Mouse (Mus musculus): ENCODE measurements around the gene Zcwpw1. TPM values are rescaled to one million over a fixed set of nuclear protein-coding genes. Genes with fewer than 3 reads are reported as not detected.
"Not testable (repeated sequence)": the region's sequence is repeated elsewhere in the genome, so short reads cannot be mapped to it uniquely, and the experiment has no call there.

Gene Zcwpw1
- polyA plus RNA-seq, 1 experiment from 2014 or later = 9.6 TPM

DNA sequence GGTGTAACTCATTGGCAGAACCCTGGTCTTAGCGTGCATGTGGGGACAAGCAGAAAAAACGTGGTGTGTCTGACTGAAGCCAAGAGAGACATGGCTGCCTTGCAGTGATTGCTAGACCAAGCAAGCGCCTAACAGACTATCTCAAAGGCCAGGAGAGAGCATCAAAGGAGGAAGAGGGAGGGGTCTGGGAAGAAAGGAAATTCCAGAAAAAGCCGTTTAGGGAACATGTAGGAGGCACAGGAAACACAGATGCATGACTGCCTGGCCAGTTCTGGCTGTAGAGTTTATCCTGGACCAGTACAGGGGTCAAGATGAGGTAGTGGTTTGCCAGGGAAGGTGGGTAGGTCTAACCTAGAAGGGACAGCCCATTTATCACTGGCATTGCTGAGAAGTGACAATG, 45.9 kb downstream of the Zcwpw1 start:
- Histone ChIP-seq H3K4me2 (ENCODE audit: low read depth, low read length) (no peak overlapping the region), H3K4me3 (ENCODE audit: low read length) (no peak overlapping the region), H3K9me3 (replicated peaks; ENCODE audit: control insufficient read depth, low read length) (no peaks in the 10 kb centered on the region), H3K4me1 (ENCODE audit: control insufficient read depth, insufficient read depth, low read length) (no peaks in the 10 kb centered on the region), H3K27ac (ENCODE audit: low read length) (no peak overlapping the region), H3K27me3 (ENCODE audit: control insufficient read depth, insufficient read depth, low read length) (no peaks in the 10 kb centered on the region), H3K36me3 (ENCODE audit: control insufficient read depth, insufficient read depth) (no peaks in the 10 kb centered on the region), H3K9ac (ENCODE audit: low read length) (no peak overlapping the region)
- 48% methylated on average over 4 of the region's 4 CpGs for WGBS
- peak; percentile 68 for ATAC-seq (replicated peaks; ENCODE audit: extremely low read depth, insufficient read depth, low FRiP score)

- ATAC-seq (replicated peaks; ENCODE audit: extremely low read depth, insufficient read depth, low FRiP score); H3K4me2 ChIP-seq (ENCODE audit: low read depth, low read length); H3K27me3 ChIP-seq (ENCODE audit: control insufficient read depth, insufficient read depth, low read length); H3K9ac ChIP-seq (ENCODE audit: low read length); H3K4me3 ChIP-seq (ENCODE audit: low read length); H3K4me1 ChIP-seq (ENCODE audit: control insufficient read depth, insufficient read depth, low read length); H3K9me3 ChIP-seq (replicated peaks; ENCODE audit: control insufficient read depth, low read length); H3K36me3 ChIP-seq (ENCODE audit: control insufficient read depth, insufficient read depth); H3K27ac ChIP-seq (ENCODE audit: low read length): not testable (repeated sequence)
- WGBS = 52% methylated on average over 2 of the region's 2 CpGs
Observed at GRCm38 (mm10) chr5:137835966-137836520, 48.4 kb downstream of the Zcwpw1 start, which contains the start of gene Pilra. Gene Pilra (minus strand): TSS chr5:137836281.

- no peak overlapping the region for H3K9ac ChIP-seq (ENCODE audit: low read length)
- no peak overlapping the region for H3K4me3 ChIP-seq (ENCODE audit: low read length)
- no peak overlapping the region for H3K27ac ChIP-seq (ENCODE audit: low read length)
- no peaks in the 10 kb centered on the region for H3K36me3 ChIP-seq (ENCODE audit: control insufficient read depth, insufficient read depth)
- no peaks in the 10 kb centered on the region for H3K4me1 ChIP-seq (ENCODE audit: control insufficient read depth, insufficient read depth, low read length)
- H3K9me3 ChIP-seq (replicated peaks; ENCODE audit: control insufficient read depth, low read length) = no peaks in the 10 kb centered on the region
- no peak overlapping the region for H3K4me2 ChIP-seq (ENCODE audit: low read depth, low read length)
- ATAC-seq (replicated peaks; ENCODE audit: extremely low read depth, insufficient read depth, low FRiP score) = no peak
- H3K27me3 ChIP-seq (ENCODE audit: control insufficient read depth, insufficient read depth, low read length) = no peaks in the 10 kb centered on the region
Observed at GRCm38 (mm10) chr5:137836611-137837010, 49.0 kb downstream of the Zcwpw1 start.

GRCm38 (mm10) chr5:137837110-137837509, 49.5 kb downstream of the Zcwpw1 start:
- not testable (repeated sequence) for H3K4me1 ChIP-seq (ENCODE audit: control insufficient read depth, insufficient read depth, low read length); ATAC-seq (replicated peaks; ENCODE audit: extremely low read depth, insufficient read depth, low FRiP score); H3K9ac ChIP-seq (ENCODE audit: low read length)

DNA sequence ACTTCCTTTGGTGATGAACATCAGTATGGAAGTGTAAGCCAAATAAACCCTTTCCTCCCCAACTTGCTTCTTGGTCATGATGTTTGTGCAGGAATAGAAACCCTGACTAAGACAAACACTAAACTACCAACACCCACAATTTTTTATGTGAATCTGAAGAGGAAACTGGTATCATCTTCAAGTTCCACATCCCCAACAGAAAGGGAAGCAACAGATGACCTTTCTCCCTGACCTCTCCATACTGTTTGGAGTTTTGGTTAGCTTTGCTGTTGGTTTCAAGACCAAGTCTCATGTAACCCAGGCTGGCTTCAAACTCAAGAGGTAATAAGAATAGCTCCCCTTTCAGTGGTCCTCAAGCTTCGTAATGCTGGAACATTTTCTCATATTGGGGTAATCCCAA, 62.7 kb downstream of the Zcwpw1 start:
- not testable (repeated sequence) for H3K9ac ChIP-seq (ENCODE audit: low read length); H3K4me3 ChIP-seq (ENCODE audit: low read length); H3K36me3 ChIP-seq (ENCODE audit: control insufficient read depth, insufficient read depth); H3K4me1 ChIP-seq (ENCODE audit: control insufficient read depth, insufficient read depth, low read length); H3K27ac ChIP-seq (ENCODE audit: low read length); H3K4me2 ChIP-seq (ENCODE audit: low read depth, low read length); H3K9me3 ChIP-seq (replicated peaks; ENCODE audit: control insufficient read depth, low read length); ATAC-seq (replicated peaks; ENCODE audit: extremely low read depth, insufficient read depth, low FRiP score); H3K27me3 ChIP-seq (ENCODE audit: control insufficient read depth, insufficient read depth, low read length)
- WGBS = 72% methylated on average over 1 of the region's 1 CpGs

More at GRCm38 (mm10) chr5:137837110-137837509, 49.5 kb downstream of the Zcwpw1 start:
- H3K4me2 ChIP-seq (ENCODE audit: low read depth, low read length); H3K27me3 ChIP-seq (ENCODE audit: control insufficient read depth, insufficient read depth, low read length); H3K27ac ChIP-seq (ENCODE audit: low read length); H3K4me3 ChIP-seq (ENCODE audit: low read length); H3K36me3 ChIP-seq (ENCODE audit: control insufficient read depth, insufficient read depth); H3K9me3 ChIP-seq (replicated peaks; ENCODE audit: control insufficient read depth, low read length): not testable (repeated sequence)

- not testable (repeated sequence) for ATAC-seq (replicated peaks; ENCODE audit: extremely low read depth, insufficient read depth, low FRiP score); H3K4me3 ChIP-seq (ENCODE audit: low read length); H3K27me3 ChIP-seq (ENCODE audit: control insufficient read depth, insufficient read depth, low read length); H3K9me3 ChIP-seq (replicated peaks; ENCODE audit: control insufficient read depth, low read length); H3K9ac ChIP-seq (ENCODE audit: low read length); H3K36me3 ChIP-seq (ENCODE audit: control insufficient read depth, insufficient read depth); H3K4me1 ChIP-seq (ENCODE audit: control insufficient read depth, insufficient read depth, low read length); H3K4me2 ChIP-seq (ENCODE audit: low read depth, low read length); H3K27ac ChIP-seq (ENCODE audit: low read length)
- WGBS = 65% methylated on average over 3 of the region's 3 CpGs
Observed at GRCm38 (mm10) chr5:137854907-137855306, 67.3 kb downstream of the Zcwpw1 start.

DNA sequence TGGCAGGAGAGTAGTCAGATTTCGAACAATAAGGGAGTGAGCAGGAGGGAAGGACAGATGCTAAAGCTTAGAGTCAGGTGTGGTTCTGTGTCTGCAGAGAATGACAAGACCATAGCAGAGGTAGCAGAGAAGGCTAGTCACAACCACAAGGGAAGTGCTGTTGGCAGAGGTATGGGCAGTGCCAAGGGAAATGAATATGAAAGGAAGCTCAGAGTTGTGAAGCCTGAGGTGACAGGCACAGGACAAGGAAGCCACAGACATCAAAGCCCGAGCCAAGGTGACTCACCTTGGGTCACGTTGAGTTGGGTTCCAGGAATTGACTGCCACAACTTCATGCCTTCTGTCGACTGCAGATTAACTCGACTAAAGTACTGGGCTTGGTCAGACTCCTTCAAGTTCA, 69.3 kb downstream of the Zcwpw1 start:
- H3K27me3 ChIP-seq (ENCODE audit: control insufficient read depth, insufficient read depth, low read length); H3K27ac ChIP-seq (ENCODE audit: low read length); H3K4me3 ChIP-seq (ENCODE audit: low read length); H3K9ac ChIP-seq (ENCODE audit: low read length); H3K9me3 ChIP-seq (replicated peaks; ENCODE audit: control insufficient read depth, low read length); H3K4me1 ChIP-seq (ENCODE audit: control insufficient read depth, insufficient read depth, low read length); H3K4me2 ChIP-seq (ENCODE audit: low read depth, low read length); H3K36me3 ChIP-seq (ENCODE audit: control insufficient read depth, insufficient read depth); ATAC-seq (replicated peaks; ENCODE audit: extremely low read depth, insufficient read depth, low FRiP score): not testable (repeated sequence)
- WGBS = 52% methylated on average over 4 of the region's 5 CpGs

GRCm38 (mm10) chr5:137857960-137858710, 70.5 kb downstream of the Zcwpw1 start, which contains the start of gene Pilrb1:
Gene Pilrb1 (minus strand): TSS chr5:137858106.
- H3K27me3 ChIP-seq (ENCODE audit: control insufficient read depth, insufficient read depth, low read length); H3K36me3 ChIP-seq (ENCODE audit: control insufficient read depth, insufficient read depth); ATAC-seq (replicated peaks; ENCODE audit: extremely low read depth, insufficient read depth, low FRiP score): not testable (repeated sequence)

GRCm38 (mm10) chr5:137864008-137864407, 76.4 kb downstream of the Zcwpw1 start:
- H3K4me2 ChIP-seq (ENCODE audit: low read depth, low read length) = not testable (repeated sequence)
- 74% methylated on average over 1 of the region's 1 CpGs for WGBS

More at GRCm38 (mm10) chr5:137857960-137858710, 70.5 kb downstream of the Zcwpw1 start, which contains the start of gene Pilrb1:
- H3K4me2 ChIP-seq (ENCODE audit: low read depth, low read length); H3K9me3 ChIP-seq (replicated peaks; ENCODE audit: control insufficient read depth, low read length); H3K9ac ChIP-seq (ENCODE audit: low read length); H3K4me1 ChIP-seq (ENCODE audit: control insufficient read depth, insufficient read depth, low read length); H3K4me3 ChIP-seq (ENCODE audit: low read length); H3K27ac ChIP-seq (ENCODE audit: low read length): not testable (repeated sequence)
- WGBS = 63% methylated on average over 2 of the region's 2 CpGs

More at GRCm38 (mm10) chr5:137864008-137864407, 76.4 kb downstream of the Zcwpw1 start:
- not testable (repeated sequence) for H3K9ac ChIP-seq (ENCODE audit: low read length); ATAC-seq (replicated peaks; ENCODE audit: extremely low read depth, insufficient read depth, low FRiP score); H3K4me3 ChIP-seq (ENCODE audit: low read length); H3K9me3 ChIP-seq (replicated peaks; ENCODE audit: control insufficient read depth, low read length); H3K27ac ChIP-seq (ENCODE audit: low read length); H3K27me3 ChIP-seq (ENCODE audit: control insufficient read depth, insufficient read depth, low read length); H3K36me3 ChIP-seq (ENCODE audit: control insufficient read depth, insufficient read depth); H3K4me1 ChIP-seq (ENCODE audit: control insufficient read depth, insufficient read depth, low read length)

Measured in heart, embryonic 16.5 days (tissue).